Mouse (Mus musculus): ENCODE data around the gene Prmt9. TPM values are rescaled to one million over a fixed set of nuclear protein-coding genes. Genes with fewer than 3 reads are reported as not detected.

Prmt9 gene
- total RNA-seq, 4 experiments from 2014 or later = 19.8 to 21.5 (median 20.9) TPM

Other genes with a start within 250 kb of the Prmt9 start
- 10 to 100 TPM in 3 of 4 experiments, 1 to 10 TPM in 1; 9.6 to 10.8 (median 10.2) TPM for gene Arhgap10, start 31.4 kb upstream of the Prmt9 start, total RNA-seq (2022)
- 10 to 100 TPM; 61.4 to 67.2 (median 63.8) TPM for gene Tmem184c, start 61.3 kb downstream of the Prmt9 start, total RNA-seq (2022)
- gene Ednra, start 175.1 kb downstream of the Prmt9 start, total RNA-seq (2022) = 1 to 10 TPM; 4.9 to 5.3 (median 5.1) TPM

All from layer of hippocampus, adult 8-10 months (tissue).